Mouse (Mus musculus): ENCODE data around the gene Ostc. TPM values are rescaled to one million over a fixed set of nuclear protein-coding genes. Genes with fewer than 3 reads are reported as not detected.

The Ostc gene
- 235 TPM for polyA plus RNA-seq (2017; shearing (Covaris generic))

GRCm38 (mm10) chr3:130708967-130709924 is at the start of gene Ostc:
Gene Ostc (minus strand): TSS chr3:130709444.

DNA sequence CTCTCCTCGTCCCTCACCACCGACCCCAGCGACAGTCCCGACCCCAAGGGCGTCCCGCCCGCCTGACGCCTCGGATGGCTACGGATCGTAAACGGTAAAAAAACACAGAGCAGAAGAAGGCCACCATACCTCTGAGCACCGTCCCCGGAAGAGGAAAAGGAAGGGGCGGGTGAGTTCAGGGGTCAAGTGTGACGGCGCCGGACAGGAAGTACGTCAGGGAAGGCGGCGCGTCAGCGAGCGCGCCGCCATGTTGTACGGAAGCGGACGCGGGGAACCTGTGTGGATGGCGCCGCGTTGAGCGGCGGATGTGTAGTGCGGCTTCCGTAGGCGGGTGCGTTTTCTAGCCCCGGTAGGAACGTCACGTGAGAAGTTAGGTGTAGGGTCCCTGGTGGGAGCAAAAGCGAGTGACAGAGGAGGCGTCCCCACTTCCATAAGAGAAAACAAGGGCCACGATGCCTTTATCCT is 21.0 kb upstream of the Ostc start, which contains the start of gene Rpl34:
TSS of gene Rpl34 (minus strand) at position 210 of the 465 bp plus-strand sequence.

Other genes with a start within 250 kb of the Ostc start
- not detected for gene Etnppl, start 92.0 kb downstream of the Ostc start, polyA plus RNA-seq (2017; shearing (Covaris generic))
- gene Rpl34, start 21.0 kb upstream of the Ostc start, polyA plus RNA-seq (2017; shearing (Covaris generic)), result 804 TPM

Data from inflammation-experienced regulatory T-cells, adult 16 weeks (primary cell).